Mouse (Mus musculus) thymus, adult 2 months (tissue): ENCODE results near the gene Synj2.

Experiments
- CTCF ChIP-seq: fragments of 200-500 bp; IDR thresholded peaks from 2 replicates; pipeline ENCODE4 v1.5.1; 2012; ENCODE audit warnings: mild to moderate bottlenecking, control low read depth, low read length, moderate library complexity, borderline replicate concordance; ENCODE audit not compliant: control insufficient read depth, poor library complexity, insufficient read depth; ENCODE audit errors: extremely low read depth
- POLR2A ChIP-seq: fragments of 200-500 bp; IDR thresholded peaks from 2 replicates; pipeline ENCODE4 v1.6.1; 2012; ENCODE audit warnings: mild to moderate bottlenecking, low read length, control low read depth, moderate library complexity; ENCODE audit not compliant: control insufficient read depth, poor library complexity, insufficient read depth; ENCODE audit errors: extremely low read depth

- TF ChIP-seq CTCF (no peak), POLR2A (no peak)
Observed at GRCm38 (mm10) chr17:5997380-5998234, 56.5 kb downstream of the Synj2 start.
